Mouse (Mus musculus): Measurements from ENCODE around the gene Osbpl7. TPM values are rescaled to one million over a fixed set of nuclear protein-coding genes. Genes with fewer than 3 reads are reported as not detected.

Gene Osbpl7
- total RNA-seq (2022): 10 to 100 TPM; 14.3 to 23.7 (median 18.1) TPM

DNA sequence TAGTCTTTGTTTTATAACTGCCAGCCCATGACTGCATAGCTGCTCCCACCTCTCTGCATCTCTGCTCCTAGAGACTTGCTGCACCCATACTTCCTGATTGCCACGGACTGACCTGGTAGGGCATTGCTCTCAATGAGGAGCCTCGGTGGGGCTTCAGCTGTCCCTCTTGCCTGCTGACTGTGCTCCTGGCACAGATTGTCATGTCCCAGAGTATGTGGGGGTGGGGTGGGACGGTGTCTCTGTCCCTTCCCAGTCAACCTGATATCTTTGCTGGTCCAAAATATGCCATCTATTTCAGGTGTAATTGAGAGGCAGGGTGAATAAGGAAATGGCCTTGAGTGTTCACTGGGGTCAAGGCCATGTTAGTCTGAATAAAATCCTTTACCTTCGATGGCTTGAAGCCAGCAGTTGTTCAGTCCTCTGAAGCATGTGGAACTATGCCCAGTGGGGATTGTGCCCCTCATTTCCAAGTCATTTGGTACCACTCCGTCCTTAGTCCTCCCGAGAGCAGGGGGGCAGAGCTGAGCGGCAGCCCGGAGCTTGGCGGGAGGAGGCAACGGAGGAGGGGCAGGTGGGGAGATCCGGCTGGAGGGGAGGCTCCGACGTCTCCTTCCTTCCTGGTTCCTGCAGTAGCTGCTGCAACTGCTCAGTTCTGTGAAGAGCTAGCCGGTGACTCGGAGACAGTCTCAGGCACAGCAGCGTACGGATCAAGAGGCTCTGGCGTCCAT is at the start of gene Osbpl7:
TSS of gene Osbpl7 (plus strand) at position 413 of the 728 bp plus-strand sequence.
- peak; percentile 75 for DNase-seq

GRCm38 (mm10) chr11:97003170-97003569 is 47.3 kb upstream of the Osbpl7 start:
- DNase-seq: no peak

GRCm38 (mm10) chr11:97007093-97007794 is 43.2 kb upstream of the Osbpl7 start:
- no peak for DNase-seq

GRCm38 (mm10) chr11:97009198-97009790 is 41.1 kb upstream of the Osbpl7 start:
- DNase-seq: no peak

DNA sequence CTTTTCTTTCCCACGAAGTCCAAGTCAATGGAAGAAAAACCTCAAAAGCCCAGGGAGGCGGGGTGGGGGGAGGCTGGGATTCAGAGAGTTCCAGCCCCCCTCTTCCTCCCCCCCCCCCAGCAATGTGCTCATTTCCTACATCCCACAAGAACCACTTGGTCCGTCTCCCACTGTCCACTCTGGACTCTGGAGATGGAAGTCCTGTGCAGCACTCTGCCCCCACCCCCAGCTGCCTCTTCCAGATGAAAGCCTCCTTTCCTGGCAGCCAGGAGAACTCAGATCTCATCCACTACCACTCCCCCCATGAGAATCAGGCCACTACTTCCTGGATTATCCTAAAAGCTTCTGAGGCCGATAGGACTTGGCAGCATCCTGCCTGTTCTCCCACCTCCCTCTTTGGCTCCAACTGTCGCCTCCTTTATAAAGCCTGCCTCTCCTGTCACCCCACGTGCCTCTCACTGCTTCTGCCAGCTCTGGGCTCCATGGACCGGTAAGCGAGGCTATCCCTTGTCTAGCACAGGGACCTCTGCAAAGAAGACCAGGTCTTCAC is 37.2 kb upstream of the Osbpl7 start, which contains the start of gene Sp6:
TSS of gene Sp6 (plus strand) at position 274 of the 550 bp plus-strand sequence.
- DNase-seq: no peak

DNA sequence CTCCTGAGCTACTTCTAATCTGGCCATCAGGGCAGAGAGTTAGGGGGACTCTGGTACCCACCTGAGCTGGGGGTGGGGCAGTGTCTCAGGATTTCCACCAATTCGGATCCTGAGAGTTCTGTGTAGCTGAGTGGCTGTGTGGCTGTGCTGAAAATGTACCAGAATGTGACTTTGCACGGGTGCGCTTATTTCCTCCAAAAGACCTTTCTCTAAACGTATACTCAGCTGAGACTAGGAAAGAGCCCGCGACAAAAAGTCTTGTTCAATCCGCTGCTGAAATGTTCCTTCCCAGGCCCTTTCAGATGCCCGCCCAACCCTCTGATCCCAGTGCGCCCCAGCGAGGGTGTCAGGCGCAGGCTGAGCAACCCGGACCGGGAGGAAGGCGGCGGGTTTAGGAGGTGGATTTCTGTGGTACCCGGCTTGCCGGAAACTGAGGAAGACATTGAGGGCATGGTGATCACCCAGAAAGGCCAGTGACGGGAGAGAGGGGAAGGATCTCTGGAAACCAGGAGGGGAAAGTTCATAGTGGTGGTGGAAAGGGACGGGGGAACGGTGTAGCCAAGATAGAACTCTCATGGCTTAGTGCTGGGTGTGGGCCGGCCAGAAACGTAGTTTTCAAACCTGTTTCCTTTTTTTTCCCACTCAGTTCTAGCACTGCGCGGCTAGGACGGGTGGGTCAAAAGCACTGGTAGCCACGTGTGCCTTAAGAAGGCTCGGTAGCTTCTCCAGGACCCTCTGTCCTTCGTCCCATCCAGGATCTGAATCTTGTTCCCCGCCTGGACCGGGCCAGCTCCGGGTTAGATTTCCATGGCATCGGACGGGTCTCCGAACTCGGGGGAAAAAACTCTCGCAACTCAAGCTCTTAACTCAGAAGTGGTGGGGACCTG is 32.5 kb upstream of the Osbpl7 start:
- no peak for DNase-seq

GRCm38 (mm10) chr11:97018583-97019344 is 31.7 kb upstream of the Osbpl7 start:
- no peak for DNase-seq

GRCm38 (mm10) chr11:97019345-97019708 is 31.1 kb upstream of the Osbpl7 start:
- DNase-seq: no peak

DNA sequence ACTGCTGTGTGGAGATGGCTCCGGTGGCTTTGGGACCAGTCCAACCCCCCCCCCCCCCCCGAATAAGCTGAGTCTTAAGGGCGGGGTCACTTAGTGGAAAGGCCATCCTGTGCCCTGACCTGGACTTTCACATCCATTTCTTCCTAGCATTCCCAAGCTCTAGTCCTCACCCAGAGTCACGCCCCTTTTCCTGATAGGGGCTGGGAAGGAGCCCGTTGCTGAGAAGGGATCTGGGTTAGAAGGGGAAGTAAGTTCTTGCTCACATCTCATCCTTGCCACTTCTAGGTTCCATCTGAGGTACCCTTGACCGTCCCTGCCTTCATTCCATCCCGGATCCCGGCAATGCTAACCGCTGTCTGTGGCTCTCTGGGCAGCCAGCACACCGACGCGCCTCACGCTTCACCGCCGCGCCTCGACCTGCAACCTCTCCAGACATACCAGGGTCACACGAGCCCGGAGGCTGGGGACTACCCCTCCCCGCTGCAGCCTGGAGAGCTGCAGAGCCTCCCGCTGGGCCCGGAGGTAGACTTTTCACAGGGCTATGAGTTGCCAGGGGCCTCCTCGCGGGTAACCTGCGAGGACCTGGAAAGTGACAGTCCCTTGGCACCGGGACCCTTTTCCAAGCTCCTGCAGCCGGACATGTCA is 29.2 kb upstream of the Osbpl7 start:
- no peak for DNase-seq

DNA sequence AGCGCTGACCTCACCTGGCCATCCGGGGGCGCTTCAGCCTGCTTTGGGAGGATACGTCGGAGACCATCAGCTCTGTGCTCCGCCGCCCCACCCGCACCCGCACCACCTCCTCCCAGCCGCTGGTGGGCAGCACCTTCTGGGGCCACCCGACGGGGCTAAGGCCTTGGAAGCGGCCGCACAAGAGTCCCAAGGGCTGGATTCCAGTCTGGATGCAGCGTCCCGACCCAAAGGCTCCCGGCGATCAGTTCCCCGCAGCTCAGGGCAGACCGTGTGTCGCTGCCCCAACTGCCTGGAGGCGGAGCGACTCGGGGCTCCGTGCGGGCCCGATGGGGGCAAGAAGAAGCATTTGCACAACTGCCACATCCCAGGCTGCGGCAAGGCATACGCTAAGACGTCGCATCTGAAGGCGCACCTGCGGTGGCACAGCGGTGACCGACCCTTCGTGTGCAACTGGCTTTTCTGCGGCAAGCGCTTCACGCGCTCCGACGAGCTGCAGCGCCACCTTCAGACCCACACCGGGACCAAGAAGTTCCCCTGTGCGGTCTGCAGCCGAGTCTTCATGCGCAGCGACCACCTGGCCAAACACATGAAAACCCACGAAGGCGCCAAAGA is 28.4 kb upstream of the Osbpl7 start:
- DNase-seq: peak; percentile 50

GRCm38 (mm10) chr11:97024977-97025376 is 25.5 kb upstream of the Osbpl7 start:
- DNase-seq: no peak

- peak; percentile 69 for DNase-seq
Measured at GRCm38 (mm10) chr11:97025721-97026344, 24.6 kb upstream of the Osbpl7 start.

GRCm38 (mm10) chr11:97029686-97030417 is 20.6 kb upstream of the Osbpl7 start, which contains the start of gene Scrn2:
TSS of gene Scrn2 (plus strand) at chr11:97029938.
- peak; percentile 68 for DNase-seq

DNA sequence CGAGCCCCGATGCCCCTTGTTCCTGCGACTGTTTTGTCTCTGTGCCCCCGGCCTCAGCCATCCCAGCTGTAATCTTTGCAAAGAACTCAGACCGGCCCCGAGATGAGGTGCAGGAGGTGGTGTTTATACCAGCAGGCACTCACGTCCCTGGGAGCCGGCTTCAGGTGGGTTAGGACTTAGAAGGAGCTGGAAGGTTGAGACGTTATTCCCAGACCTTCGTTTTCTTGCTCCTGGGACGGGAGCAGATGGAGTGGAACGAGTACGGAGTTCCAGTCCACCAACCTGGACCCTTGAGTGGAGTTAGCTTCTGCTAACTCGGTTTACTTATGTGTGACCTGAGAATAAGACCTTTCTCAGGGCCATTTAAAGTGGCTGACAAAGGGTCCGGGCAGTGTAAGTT is 20.0 kb upstream of the Osbpl7 start:
- no peak for DNase-seq

- DNase-seq: no peak
Measured at GRCm38 (mm10) chr11:97031977-97032376, 18.5 kb upstream of the Osbpl7 start.

DNA sequence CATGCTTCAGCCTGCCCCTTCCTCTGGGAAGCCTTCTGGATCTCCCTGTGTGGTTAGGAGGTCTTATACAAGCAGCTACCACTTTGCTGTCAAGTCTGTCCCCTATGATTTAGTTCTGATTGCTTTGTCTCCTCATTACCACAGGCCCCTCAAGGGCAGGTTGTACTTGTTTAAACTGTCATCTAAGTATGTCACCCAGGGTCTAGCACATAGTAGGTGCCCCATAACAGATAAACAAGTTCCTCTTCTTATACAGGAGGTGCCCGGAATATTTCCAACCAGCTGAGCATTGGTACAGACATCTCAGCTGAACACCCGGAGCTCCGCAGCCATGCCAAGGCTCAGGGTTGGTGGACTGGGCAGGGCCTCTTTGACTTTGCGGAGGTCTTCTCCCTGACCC is 17.9 kb upstream of the Osbpl7 start:
- DNase-seq: no peak

DNA sequence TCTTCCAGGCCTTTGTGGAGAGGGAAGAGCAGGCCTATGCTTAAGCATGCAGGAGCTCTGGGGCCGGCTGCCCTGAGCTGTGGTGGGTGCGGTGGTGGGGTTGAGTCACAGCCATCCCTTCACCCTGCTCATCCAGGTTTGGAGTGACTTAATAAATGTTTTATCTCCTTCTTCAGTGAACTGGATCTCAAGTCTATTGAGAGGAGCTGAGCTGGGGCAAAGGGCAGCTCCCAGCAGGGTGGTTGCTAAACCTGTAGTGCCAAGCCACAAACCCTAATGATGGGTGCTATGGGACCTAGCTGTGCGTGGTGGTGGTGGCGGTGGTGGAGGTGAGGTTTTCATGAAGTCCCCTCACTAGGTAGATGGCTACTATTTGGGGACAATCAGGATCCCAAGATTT is 16.6 kb upstream of the Osbpl7 start:
- no peak for DNase-seq

DNA sequence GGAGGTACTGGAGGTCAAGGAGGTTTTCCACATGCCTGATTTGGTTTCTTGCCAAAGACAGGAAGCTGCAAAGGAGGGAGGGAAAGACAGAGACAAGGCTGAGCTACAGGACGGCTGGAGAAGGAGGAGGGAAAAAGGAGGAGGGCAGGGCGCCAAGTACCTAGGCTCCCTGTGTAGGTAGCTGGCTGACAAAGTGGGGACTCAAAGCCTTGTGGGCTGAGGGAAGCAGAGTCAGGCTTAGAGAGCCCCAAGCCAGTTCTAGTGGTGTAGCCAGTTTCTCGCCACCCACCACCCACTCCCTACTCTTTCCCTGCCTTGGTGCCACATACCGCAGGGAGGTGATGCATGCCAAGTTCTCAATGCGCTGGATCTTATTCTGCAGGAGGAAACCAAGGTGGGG is 14.3 kb upstream of the Osbpl7 start:
- DNase-seq: no peak

- peak; percentile 43 for DNase-seq
Measured at GRCm38 (mm10) chr11:97038881-97039280, 11.5 kb upstream of the Osbpl7 start.
